Mouse (Mus musculus): Measurements from ENCODE around the gene Olfr550.
"Not testable (repeated sequence)": the region's sequence is repeated elsewhere in the genome, so short reads cannot be mapped to it uniquely, and the experiment has no call there.

Gene Olfr550

GRCm38 (mm10) chr7:102571142-102571541, at the start of gene Olfr550:
Gene Olfr550, plus strand, starts transcription at chr7:102571442.
- no peak for DNase-seq

DNA sequence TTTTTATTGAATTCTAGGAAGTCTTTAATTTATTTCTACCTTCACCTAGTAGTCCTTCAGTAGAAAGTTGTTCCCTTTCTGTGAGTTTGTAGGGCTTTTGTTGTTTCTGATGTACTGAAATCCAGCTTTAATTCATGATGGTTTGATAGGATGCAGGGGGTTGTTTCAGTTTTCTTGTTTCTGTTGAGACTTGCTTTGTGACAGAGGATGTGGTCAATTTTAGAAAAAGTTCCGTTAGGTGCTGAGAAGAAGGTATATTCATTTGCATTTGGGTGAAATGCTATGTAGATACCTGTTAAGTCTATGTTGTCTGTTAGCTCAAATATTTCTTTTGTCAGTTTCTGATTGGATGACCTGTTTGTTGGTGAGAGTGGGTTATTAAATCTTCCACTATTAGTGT, 42.2 kb upstream of the Olfr550 start:
- no peak for DNase-seq

GRCm38 (mm10) chr7:102534449-102534848, 36.8 kb upstream of the Olfr550 start, which contains the start of gene Olfr547:
Gene Olfr547, plus strand, starts transcription at chr7:102534749.
- no peak for DNase-seq

- DNase-seq: no peak
Observed at GRCm38 (mm10) chr7:102540596-102540995, 30.6 kb upstream of the Olfr550 start, which contains the start of gene Olfr548-ps1. Gene Olfr548-ps1, plus strand, starts transcription at chr7:102540896.

GRCm38 (mm10) chr7:102541251-102541650, 30.0 kb upstream of the Olfr550 start:
- DNase-seq: no peak

DNA sequence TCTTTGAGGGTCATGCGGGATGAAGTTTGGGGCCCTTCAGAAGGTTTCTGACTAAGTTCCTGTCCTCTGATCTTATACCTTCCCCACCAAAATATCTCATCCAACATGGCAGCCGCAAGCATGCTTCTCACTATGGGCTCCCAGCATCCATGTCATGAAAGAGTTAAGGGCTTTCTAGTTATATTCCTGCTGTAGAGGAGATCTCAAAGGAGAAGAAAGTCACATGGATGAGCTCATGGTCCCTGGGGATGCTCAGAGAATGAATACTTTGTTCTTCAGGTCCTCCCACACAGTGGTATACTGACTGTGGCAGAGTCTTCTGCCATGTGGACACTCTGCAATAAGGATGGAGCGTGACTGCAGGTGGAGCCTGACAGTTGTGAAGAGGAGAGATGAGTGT, 21.7 kb upstream of the Olfr550 start, which contains the start of gene Olfr549:
Gene Olfr549 (plus strand): TSS at position 301 of the 400 bp plus-strand sequence.
- no peak for DNase-seq

DNA sequence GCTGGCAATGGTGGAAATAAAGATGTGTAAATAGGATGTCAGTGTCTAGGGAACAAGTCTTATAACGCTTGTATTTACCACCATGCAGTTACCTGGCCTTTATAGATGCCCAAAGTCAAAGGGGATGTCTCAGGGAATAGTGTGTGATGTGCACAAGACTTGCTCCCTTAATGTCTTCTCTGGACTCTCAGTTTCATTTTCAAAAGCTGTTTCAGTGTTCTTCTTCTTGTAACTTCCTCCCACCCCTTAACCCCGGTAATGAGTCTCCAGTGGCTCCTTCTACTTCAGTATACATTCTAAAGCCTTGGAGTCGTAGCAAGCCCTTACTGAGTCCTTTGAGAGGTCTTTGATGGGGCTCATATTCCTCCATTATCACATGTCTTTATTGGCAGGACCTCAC, 18.0 kb upstream of the Olfr550 start:
- no peak for DNase-seq

GRCm38 (mm10) chr7:102564999-102565997, 5.9 kb upstream of the Olfr550 start, which contains the start of gene Trim21:
Gene Trim21, minus strand, starts transcription at chr7:102565486.
- DNase-seq: peak; percentile 99

GRCm38 (mm10) chr7:102566219-102566618, 5.0 kb upstream of the Olfr550 start:
- no peak for DNase-seq

DNA sequence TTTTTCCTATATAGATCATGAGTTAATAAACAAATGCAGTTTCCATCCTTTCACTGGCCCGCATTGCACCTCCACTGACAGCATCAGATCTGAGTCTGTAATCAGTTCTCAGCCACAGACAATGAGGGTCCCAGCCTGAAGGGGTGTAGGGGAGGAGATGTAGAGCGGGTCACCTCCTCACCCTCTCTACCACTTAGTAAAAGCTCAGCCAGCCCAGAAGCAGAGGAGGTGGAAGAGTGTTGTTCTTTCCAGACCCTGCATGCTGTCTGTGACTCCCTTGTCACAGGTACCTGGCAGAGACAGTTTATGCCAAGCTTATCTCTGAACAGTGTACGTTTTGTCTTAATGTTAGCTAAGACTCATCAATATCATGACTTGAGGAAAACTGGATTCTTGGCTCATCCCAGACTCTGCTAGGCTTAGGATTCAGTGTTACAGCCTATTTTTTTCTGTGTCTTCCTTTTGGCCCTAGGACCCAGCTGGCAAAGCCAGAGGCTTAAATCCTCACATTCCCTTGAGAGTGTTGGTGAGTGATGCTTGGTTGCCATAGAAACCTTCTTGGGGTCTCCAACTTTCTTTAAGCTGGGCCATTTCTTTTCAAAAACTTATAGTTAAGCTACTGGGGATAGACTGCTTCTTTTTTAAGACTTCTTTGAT, 2.1 kb downstream of the Olfr550 start:
- DNase-seq: no peak

DNA sequence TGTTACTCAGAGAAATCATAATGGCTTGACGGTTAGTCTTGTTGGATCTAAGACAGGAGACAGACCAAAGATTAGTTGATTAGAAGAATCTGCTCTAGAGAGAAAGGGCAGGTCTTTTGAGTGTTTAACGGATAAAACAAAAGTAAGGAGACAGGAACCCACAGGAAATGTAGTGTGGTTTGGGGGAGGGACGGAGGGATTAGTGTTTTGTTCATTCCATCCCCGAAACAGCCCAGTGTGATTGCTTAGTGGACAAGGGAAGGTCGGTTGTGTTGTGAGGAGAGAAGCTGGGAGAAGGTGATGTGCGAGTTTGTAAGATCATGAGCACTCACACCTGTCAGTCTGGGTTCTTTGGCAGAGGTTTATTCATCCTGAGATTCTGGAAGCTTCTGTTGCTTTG, 4.8 kb downstream of the Olfr550 start:
- no peak for DNase-seq

DNA sequence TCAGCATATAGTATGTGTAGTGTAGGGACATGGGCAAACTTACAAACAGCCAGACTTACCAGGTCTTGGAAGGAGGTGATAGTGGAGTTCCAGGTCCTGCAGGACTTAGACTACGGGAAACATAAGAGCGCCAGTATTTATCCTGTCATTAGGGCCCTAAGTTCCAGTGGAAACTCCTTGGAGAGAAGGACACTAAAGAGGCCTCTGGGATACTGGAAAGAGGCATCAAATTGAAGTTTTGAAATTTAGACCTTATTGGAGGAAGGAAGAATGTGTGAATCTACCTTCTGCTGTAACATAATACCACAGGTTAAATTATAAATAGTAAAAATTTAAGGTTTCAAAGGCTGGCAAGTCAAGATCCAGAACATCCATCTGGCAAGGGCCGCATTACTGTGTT, 20.5 kb downstream of the Olfr550 start, which contains the start of gene Olfr551:
Gene Olfr551 (minus strand): TSS at position 101 of the 400 bp plus-strand sequence.
- no peak for DNase-seq

DNA sequence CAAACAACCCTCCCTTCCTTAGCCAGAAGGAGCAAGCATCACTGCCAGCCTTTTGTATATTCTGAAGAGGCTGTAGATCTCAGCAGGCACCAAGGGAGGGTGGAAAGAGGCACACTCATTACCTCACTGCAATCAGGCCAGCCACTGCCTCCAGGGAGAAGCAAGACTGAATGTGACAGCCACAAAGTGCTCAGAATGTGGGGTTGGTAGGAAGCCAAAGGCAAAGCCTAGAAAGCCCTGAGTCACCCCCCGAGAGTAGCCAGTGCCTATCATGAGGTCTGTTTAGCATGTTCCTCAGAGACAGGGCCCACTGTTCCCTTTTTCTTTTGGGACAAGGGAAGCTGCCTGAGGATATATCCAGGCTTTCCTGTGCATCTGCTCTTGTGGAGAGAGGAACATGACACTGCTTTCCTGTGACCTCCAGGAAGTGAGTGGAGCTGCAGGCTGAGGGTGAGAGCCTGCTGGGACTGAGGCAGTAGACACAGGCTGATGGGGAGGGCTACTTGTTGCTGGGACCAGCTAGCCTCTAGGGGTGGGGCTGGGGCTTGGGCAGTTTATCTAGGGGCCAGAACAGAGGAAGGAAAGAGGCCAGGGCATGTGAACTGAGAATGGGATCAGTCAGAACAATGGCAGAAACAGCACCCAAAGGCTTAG, 26.3 kb downstream of the Olfr550 start, which contains the start of gene Olfr552:
Gene Olfr552 (plus strand): TSS at position 393 of the 654 bp plus-strand sequence.
- peak; percentile 83 for DNase-seq

DNA sequence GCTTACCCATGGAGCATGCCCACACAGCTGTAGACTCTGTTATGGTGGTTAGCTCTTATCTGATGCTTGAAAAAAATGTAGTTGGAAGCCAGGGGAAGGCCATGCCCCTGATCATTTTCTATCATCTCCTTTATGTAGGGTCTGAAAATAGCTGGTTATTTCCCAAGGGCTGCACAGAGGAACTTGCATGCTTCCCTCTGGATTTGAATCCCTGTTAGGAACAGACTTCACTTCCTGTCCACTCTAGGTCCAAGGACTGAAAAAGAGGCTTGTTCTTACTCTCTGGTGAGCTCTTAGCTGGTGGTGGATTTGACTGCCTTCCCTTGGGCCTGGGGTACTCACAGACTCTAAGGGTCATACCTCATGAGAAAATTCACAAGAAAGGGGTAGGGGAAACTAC, 46.9 kb downstream of the Olfr550 start, which contains the start of gene Olfr553:
Gene Olfr553 (minus strand): TSS at position 101 of the 400 bp plus-strand sequence.
- no peak for DNase-seq

DNA sequence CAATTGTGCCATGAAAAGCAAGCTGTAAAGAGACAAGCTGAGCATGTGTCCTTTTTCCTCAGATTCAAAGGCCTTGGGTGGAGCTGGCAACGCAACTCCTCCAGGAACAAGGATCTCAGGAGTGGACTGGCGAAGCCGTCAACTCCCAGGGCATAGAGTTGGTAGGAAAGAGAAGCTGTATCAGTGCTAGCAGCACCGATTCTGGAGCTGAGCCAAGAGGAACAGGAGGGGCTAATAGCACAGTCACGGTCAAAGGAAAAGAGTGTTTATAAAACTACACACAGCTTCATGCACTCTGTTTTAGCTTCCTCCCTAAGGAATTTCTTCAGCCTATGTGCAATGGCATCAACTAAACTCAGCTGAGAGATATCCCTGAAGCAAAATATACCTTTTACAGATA, 48.4 kb downstream of the Olfr550 start:
- peak; percentile 92 for DNase-seq

DNA sequence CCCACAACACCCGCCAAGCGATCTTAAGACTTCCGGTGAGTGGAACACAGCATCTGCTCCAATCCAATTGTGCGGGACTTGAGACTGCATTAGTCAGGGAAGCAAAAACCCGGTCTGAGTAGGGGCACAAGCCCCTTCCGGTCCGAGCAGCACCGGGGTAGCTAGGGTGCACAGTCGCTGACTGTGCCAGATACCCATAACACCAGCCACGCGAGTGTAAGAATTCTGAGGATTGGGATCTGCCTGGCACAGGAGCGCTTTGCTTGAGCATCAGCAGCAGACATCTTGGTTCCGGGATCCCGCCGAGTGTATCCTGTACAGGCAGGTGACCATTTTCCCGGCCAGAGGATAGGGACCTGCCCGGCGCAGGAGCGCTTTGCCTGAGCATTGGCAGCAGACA, 49.1 kb downstream of the Olfr550 start:
- DNase-seq: not testable (repeated sequence)
